Mouse (Mus musculus) heart, embryonic 12.5 days (tissue): ENCODE results near the gene Mageh1. TPM values are rescaled to one million over a fixed set of nuclear protein-coding genes. Genes with fewer than 3 reads are reported as not detected.

ENCODE experiments used
- polyA plus RNA-seq: library from polyadenylated mRNA; unstranded; fragments of >200 nt; fragmentation: Nextera tagmentation; extraction: Ambion mirVana; gene quantifications from 2 replicates; pipeline ENCODE4 v1.2.1, GENCODE M21; 2016

The Mageh1 gene
- polyA plus RNA-seq, 1 experiment from 2014 or later, result 34.1 TPM

Other genes with a start within 250 kb of the Mageh1 start
- 0.96 and 1.5 TPM in 2 replicates for gene Usp51, start 31.1 kb downstream of the Mageh1 start, polyA plus RNA-seq
- gene Foxr2, start 81.2 kb upstream of the Mageh1 start, polyA plus RNA-seq, result not detected in 2 replicates
- 2.2 and 2.3 TPM in 2 replicates for gene Rragb, start 102.4 kb upstream of the Mageh1 start, polyA plus RNA-seq
- 1.8 and 2.3 TPM in 2 replicates for gene Klf8, start 199.9 kb upstream of the Mageh1 start, polyA plus RNA-seq